Mouse (Mus musculus): ENCODE data around the gene Ptges. TPM values are rescaled to one million over a fixed set of nuclear protein-coding genes. Genes with fewer than 3 reads are reported as not detected.

Gene Ptges
- 1.8 and 2.8 TPM in 2 replicates for polyA plus RNA-seq (2015; fragmentation: Nextera tagmentation; extraction: Ambion mirVana)

- Histone ChIP-seq H3K4me2 (ENCODE audit: low read depth, low read length) (peak within 1 kb of the TSS; percentile 67), H3K4me3 (ENCODE audit: low read length) (peak within 1 kb of the TSS; percentile 38), H3K27ac (ENCODE audit: low read length) (no peak within 1 kb of the TSS), H3K9ac (ENCODE audit: low read length) (peak within 1 kb of the TSS; percentile 61), H3K27me3 (ENCODE audit: control insufficient read depth, insufficient read depth, low read length) (no peaks in the 10 kb centered on the region), H3K4me1 (ENCODE audit: control insufficient read depth, insufficient read depth, low read length) (peaks cover 23% of the 10 kb centered on the region), H3K9me3 (replicated peaks; ENCODE audit: control insufficient read depth, low read length) (no peaks in the 10 kb centered on the region), H3K36me3 (ENCODE audit: control insufficient read depth, insufficient read depth) (no peaks in the 10 kb centered on the region)
- ATAC-seq (replicated peaks; ENCODE audit: extremely low read depth, insufficient read depth, low FRiP score): peak; percentile 21; the same call in 1 of the 2 replicates
- WGBS: 4% methylated on average over 23 of the region's 23 CpGs
Measured at GRCm38 (mm10) chr2:30929483-30930045, at the start of gene Ptges. Gene Ptges, minus strand, starts transcription at chr2:30929863.

- Histone ChIP-seq H3K4me3 (ENCODE audit: low read length) (peak within 1 kb of the TSS; percentile 88), H3K4me1 (ENCODE audit: control insufficient read depth, insufficient read depth, low read length) (peaks cover 11% of the 10 kb centered on the region), H3K4me2 (ENCODE audit: low read depth, low read length) (peak within 1 kb of the TSS; percentile 99), H3K36me3 (ENCODE audit: control insufficient read depth, insufficient read depth) (peaks cover 18% of the 10 kb centered on the region), H3K27ac (ENCODE audit: low read length) (peak within 1 kb of the TSS; percentile 71), H3K27me3 (ENCODE audit: control insufficient read depth, insufficient read depth, low read length) (no peaks in the 10 kb centered on the region), H3K9ac (ENCODE audit: low read length) (peak within 1 kb of the TSS; percentile 94), H3K9me3 (replicated peaks; ENCODE audit: control insufficient read depth, low read length) (no peaks in the 10 kb centered on the region)
- 2% methylated on average over 59 of the region's 59 CpGs for WGBS
- peak; percentile 96 for ATAC-seq (replicated peaks; ENCODE audit: extremely low read depth, insufficient read depth, low FRiP score)
Measured at GRCm38 (mm10) chr2:30967352-30968327, 38.0 kb upstream of the Ptges start, which contains the start of gene Tor1a. Gene Tor1a, minus strand, starts transcription at chr2:30967933.

DNA sequence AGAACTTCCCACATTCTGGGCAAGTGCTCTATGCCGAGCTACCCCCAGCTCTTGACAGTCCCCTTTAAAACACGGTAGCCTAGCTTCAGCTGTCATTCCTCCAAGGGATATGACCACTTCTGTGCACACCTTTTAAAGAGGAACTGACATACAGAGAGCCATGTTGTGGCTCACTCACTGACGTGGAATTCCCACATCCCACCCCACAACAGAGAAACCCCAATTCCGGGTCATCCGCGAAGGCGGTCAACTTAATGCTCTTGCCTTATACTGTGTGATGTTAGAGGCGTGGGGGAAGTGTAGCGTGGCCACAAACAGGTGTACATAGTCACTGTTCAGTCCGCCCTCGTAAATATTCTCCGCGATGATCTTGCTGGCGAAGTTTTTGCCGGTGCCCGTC is 37.2 kb upstream of the Ptges start:
- H3K9me3 ChIP-seq (replicated peaks; ENCODE audit: control insufficient read depth, low read length): no peaks in the 10 kb centered on the region
- peak overlapping the region; percentile 99 for H3K4me2 ChIP-seq (ENCODE audit: low read depth, low read length)
- ATAC-seq (replicated peaks; ENCODE audit: extremely low read depth, insufficient read depth, low FRiP score): no peak
- no peak overlapping the region for H3K27ac ChIP-seq (ENCODE audit: low read length)
- peaks cover 11% of the 10 kb centered on the region for H3K4me1 ChIP-seq (ENCODE audit: control insufficient read depth, insufficient read depth, low read length)
- peaks cover 24% of the 10 kb centered on the region for H3K36me3 ChIP-seq (ENCODE audit: control insufficient read depth, insufficient read depth)
- H3K9ac ChIP-seq (ENCODE audit: low read length): peak overlapping the region; percentile 94
- H3K4me3 ChIP-seq (ENCODE audit: low read length): peak overlapping the region; percentile 88
- H3K27me3 ChIP-seq (ENCODE audit: control insufficient read depth, insufficient read depth, low read length): no peaks in the 10 kb centered on the region
- 15% methylated on average over 16 of the region's 16 CpGs for WGBS

GRCm38 (mm10) chr2:30965627-30966026 is 36.0 kb upstream of the Ptges start:
- Histone ChIP-seq H3K27ac (ENCODE audit: low read length) (no peak overlapping the region), H3K9me3 (replicated peaks; ENCODE audit: control insufficient read depth, low read length) (no peaks in the 10 kb centered on the region), H3K4me1 (ENCODE audit: control insufficient read depth, insufficient read depth, low read length) (peaks cover 11% of the 10 kb centered on the region), H3K27me3 (ENCODE audit: control insufficient read depth, insufficient read depth, low read length) (no peaks in the 10 kb centered on the region), H3K4me3 (ENCODE audit: low read length) (no peak overlapping the region), H3K36me3 (ENCODE audit: control insufficient read depth, insufficient read depth) (peaks cover 35% of the 10 kb centered on the region), H3K4me2 (ENCODE audit: low read depth, low read length) (no peak overlapping the region), H3K9ac (ENCODE audit: low read length) (no peak overlapping the region)
- ATAC-seq (replicated peaks; ENCODE audit: extremely low read depth, insufficient read depth, low FRiP score): no peak
- WGBS: 91% methylated on average over 8 of the region's 8 CpGs

DNA sequence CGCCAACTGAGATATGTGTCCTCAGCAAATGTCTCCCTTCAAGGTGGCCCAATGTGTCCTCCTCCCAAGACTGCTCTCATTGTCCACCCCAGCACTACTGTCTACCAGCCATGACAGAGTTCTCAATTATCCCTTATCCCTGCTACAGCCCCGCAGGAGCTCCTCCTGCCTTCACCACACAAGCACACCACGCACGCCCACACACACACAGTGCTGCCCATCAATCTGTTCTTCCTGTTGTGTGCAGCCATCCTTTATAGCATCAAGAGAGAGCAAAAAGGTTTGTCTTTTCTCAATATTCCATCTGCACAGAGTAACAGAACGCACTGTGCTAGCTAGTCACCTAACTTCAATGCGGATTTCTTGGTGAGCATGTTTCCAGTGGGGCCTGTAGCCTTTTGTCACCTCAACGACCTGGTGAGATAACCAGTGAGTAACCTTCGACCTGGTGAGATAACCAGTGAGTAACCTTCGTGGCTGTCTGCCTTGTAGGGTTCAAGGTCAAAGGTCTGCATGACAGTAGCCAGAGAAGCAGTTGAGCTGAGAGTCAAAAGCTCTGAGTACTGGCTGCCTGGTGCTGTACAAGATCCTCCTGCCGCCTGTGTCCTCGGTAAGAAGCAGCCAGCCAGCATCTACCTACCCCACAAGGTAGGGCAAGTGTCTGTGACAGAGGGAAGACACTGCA is 33.0 kb upstream of the Ptges start:
- peaks cover 60% of the 10 kb centered on the region for H3K36me3 ChIP-seq (ENCODE audit: control insufficient read depth, insufficient read depth)
- WGBS: 67% methylated on average over 11 of the region's 11 CpGs

DNA sequence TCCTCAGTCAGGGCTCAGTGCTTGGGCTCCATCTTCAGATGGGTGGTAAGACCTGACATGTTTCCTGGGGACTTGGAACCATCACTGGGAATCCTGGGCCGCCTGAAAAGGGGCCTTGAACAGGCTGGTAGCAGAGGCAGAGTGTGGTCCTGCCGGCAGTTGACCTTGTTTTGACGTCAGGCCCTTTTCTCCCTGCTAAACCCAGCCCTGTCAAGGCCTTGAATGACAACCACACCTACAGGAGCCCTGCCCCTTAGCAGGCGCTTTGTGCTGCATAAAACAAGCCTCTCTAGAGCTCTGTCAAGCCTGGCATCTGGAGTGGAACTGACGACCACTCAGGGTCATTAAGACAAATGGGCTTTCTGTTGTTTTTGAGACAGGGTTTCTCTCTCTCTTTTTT is 30.2 kb upstream of the Ptges start:
- no peak overlapping the region for H3K4me3 ChIP-seq (ENCODE audit: low read length)
- WGBS: 49% methylated on average over 5 of the region's 5 CpGs

More for the DNA sequence above, 33.0 kb upstream of the Ptges start:
- H3K9ac ChIP-seq (ENCODE audit: low read length): no peak overlapping the region
- H3K4me1 ChIP-seq (ENCODE audit: control insufficient read depth, insufficient read depth, low read length): peaks cover 11% of the 10 kb centered on the region
- no peak overlapping the region for H3K27ac ChIP-seq (ENCODE audit: low read length)
- no peak for ATAC-seq (replicated peaks; ENCODE audit: extremely low read depth, insufficient read depth, low FRiP score)
- H3K9me3 ChIP-seq (replicated peaks; ENCODE audit: control insufficient read depth, low read length): no peaks in the 10 kb centered on the region
- H3K4me2 ChIP-seq (ENCODE audit: low read depth, low read length): no peak overlapping the region
- no peak overlapping the region for H3K4me3 ChIP-seq (ENCODE audit: low read length)
- no peaks in the 10 kb centered on the region for H3K27me3 ChIP-seq (ENCODE audit: control insufficient read depth, insufficient read depth, low read length)

DNA sequence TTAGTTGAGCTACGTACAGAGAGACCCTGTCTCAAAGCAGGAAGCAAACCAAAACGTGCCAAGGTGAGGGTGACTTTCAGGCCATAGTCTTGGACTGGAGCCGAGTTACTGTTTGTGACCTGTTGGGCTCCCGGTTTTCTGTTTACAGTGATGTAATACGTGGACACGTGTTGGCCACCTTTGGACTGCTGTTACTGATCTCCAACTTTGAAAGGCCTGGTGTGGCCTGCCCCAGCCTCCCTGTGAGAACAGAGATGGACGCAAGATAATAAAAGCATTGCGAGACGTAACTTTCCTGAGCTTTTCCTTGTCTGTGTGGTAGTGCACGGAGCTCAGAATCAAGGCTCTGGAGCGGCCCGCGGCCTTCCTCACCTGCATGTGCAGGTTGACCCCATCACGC is 29.1 kb upstream of the Ptges start:
- WGBS: 87% methylated on average over 14 of the region's 14 CpGs
- no peak overlapping the region for H3K9ac ChIP-seq (ENCODE audit: low read length)
- no peaks in the 10 kb centered on the region for H3K27me3 ChIP-seq (ENCODE audit: control insufficient read depth, insufficient read depth, low read length)
- ATAC-seq (replicated peaks; ENCODE audit: extremely low read depth, insufficient read depth, low FRiP score): no peak
- no peak overlapping the region for H3K4me3 ChIP-seq (ENCODE audit: low read length)
- H3K9me3 ChIP-seq (replicated peaks; ENCODE audit: control insufficient read depth, low read length): no peaks in the 10 kb centered on the region
- H3K4me2 ChIP-seq (ENCODE audit: low read depth, low read length): no peak overlapping the region
- no peak overlapping the region for H3K27ac ChIP-seq (ENCODE audit: low read length)
- peaks cover 13% of the 10 kb centered on the region for H3K4me1 ChIP-seq (ENCODE audit: control insufficient read depth, insufficient read depth, low read length)
- H3K36me3 ChIP-seq (ENCODE audit: control insufficient read depth, insufficient read depth): peaks cover 74% of the 10 kb centered on the region

More for the DNA sequence above, 30.2 kb upstream of the Ptges start:
- Histone ChIP-seq H3K9me3 (replicated peaks; ENCODE audit: control insufficient read depth, low read length) (no peaks in the 10 kb centered on the region), H3K4me1 (ENCODE audit: control insufficient read depth, insufficient read depth, low read length) (peaks cover 2% of the 10 kb centered on the region), H3K27me3 (ENCODE audit: control insufficient read depth, insufficient read depth, low read length) (no peaks in the 10 kb centered on the region), H3K4me2 (ENCODE audit: low read depth, low read length) (no peak overlapping the region), H3K36me3 (ENCODE audit: control insufficient read depth, insufficient read depth) (peaks cover 78% of the 10 kb centered on the region), H3K27ac (ENCODE audit: low read length) (no peak overlapping the region), H3K9ac (ENCODE audit: low read length) (no peak overlapping the region)
- ATAC-seq (replicated peaks; ENCODE audit: extremely low read depth, insufficient read depth, low FRiP score): no peak

- Histone ChIP-seq H3K36me3 (ENCODE audit: control insufficient read depth, insufficient read depth) (peaks cover 61% of the 10 kb centered on the region), H3K27ac (ENCODE audit: low read length) (no peak overlapping the region), H3K4me1 (ENCODE audit: control insufficient read depth, insufficient read depth, low read length) (peaks cover 17% of the 10 kb centered on the region), H3K9ac (ENCODE audit: low read length) (no peak overlapping the region), H3K4me2 (ENCODE audit: low read depth, low read length) (no peak overlapping the region), H3K27me3 (ENCODE audit: control insufficient read depth, insufficient read depth, low read length) (no peaks in the 10 kb centered on the region), H3K9me3 (replicated peaks; ENCODE audit: control insufficient read depth, low read length) (no peaks in the 10 kb centered on the region), H3K4me3 (ENCODE audit: low read length) (no peak overlapping the region)
- no peak for ATAC-seq (replicated peaks; ENCODE audit: extremely low read depth, insufficient read depth, low FRiP score)
- 80% methylated on average over 4 of the region's 4 CpGs for WGBS
Measured at GRCm38 (mm10) chr2:30957511-30957910, 27.8 kb upstream of the Ptges start.
